Mouse (Mus musculus) liver, embryonic 14.5 days (tissue): Measurements from ENCODE around the gene Krtap4-6. TPM values are rescaled to one million over a fixed set of nuclear protein-coding genes. Genes with fewer than 3 reads are reported as not detected.
"Not testable (repeated sequence)": the region's sequence is repeated elsewhere in the genome, so short reads cannot be mapped to it uniquely, and the experiment has no call there.

ENCODE experiments used
- ATAC-seq: fragments of 200-750 bp; cut with Nextera tagmentation; 2 replicates; pipeline ENCODE4 v1.8.0; 2017; ENCODE audit warnings: moderate number of reproducible peaks, mild to moderate bottlenecking, moderate library complexity; ENCODE audit not compliant: insufficient read depth
- DNase-seq, 3 experiments: peaks; one replicate each; pipeline ENCODE4 v3.0.0-alpha.2; 2012 to 2013; ENCODE audit warnings: low read depth in 3 of 3, low spot score in 3 of 3
- H3K27ac ChIP-seq: fragments of 300-500 bp; sonication (generic); 2 replicates; pipeline ENCODE4 v1.5.1; 2014; ENCODE audit warnings: moderate library complexity, mild to moderate bottlenecking, control low read depth, inconsistent platforms
- H3K27me3 ChIP-seq: fragments of 300-500 bp; sonication (generic); 2 replicates; pipeline ENCODE4 v1.6.1; 2014; ENCODE audit warnings: mild to moderate bottlenecking, low read length, moderate library complexity; ENCODE audit not compliant: control insufficient read depth, insufficient read depth
- H3K36me3 ChIP-seq: fragments of 300-500 bp; sonication (generic); replicated peaks from 2 replicates; pipeline ENCODE4 v1.6.1; 2014; ENCODE audit warnings: low read depth; ENCODE audit not compliant: control insufficient read depth, insufficient read depth
- H3K4me1 ChIP-seq, 2 experiments: fragments of 200-500 bp in 1 of 2; fragments of 300-500 bp in 1 of 2; sonication (generic) in 1 of 2; replicated peaks; 2 replicates each; pipeline ENCODE4 v1.6.1; 2012 to 2014; ENCODE audit warnings: antibody characterized with exemption in 1 of 2, inconsistent platforms in 1 of 2, low read length in 1 of 2; ENCODE audit not compliant: control insufficient read depth in 2 of 2, insufficient read depth in 2 of 2
- H3K4me2 ChIP-seq: fragments of 300-500 bp; sonication (generic); 2 replicates; pipeline ENCODE4 v1.6.1; 2014; ENCODE audit warnings: low read depth, mild to moderate bottlenecking, control low read depth, moderate library complexity
- H3K4me3 ChIP-seq, 2 experiments: fragments of 200-500 bp in 1 of 2; fragments of 300-500 bp in 1 of 2; sonication (generic) in 1 of 2; 2 replicates each; pipeline ENCODE4 v1.5.1; 2012 to 2014; ENCODE audit warnings: low read depth in 2 of 2, low read length in 2 of 2, mild to moderate bottlenecking in 2 of 2, control low read depth in 1 of 2, inconsistent platforms in 1 of 2, moderate library complexity in 1 of 2; ENCODE audit not compliant: insufficient read depth in 1 of 2
- H3K9ac ChIP-seq: fragments of 300-500 bp; sonication (generic); replicated peaks from 2 replicates; pipeline ENCODE4 v1.6.1; 2014; ENCODE audit warnings: mild to moderate bottlenecking, control low read depth, moderate library complexity
- H3K9me3 ChIP-seq: fragments of 300-500 bp; sonication (generic); 2 replicates; pipeline ENCODE4 v1.6.1; 2016; ENCODE audit warnings: low read length, mixed read lengths; ENCODE audit not compliant: control insufficient read depth
- CTCF ChIP-seq: IDR thresholded peaks from 2 replicates; pipeline ENCODE4 v1.5.1; 2016; ENCODE audit warnings: antibody characterized with exemption, low read depth, control low read depth
- EP300 ChIP-seq: IDR thresholded peaks from 2 replicates; pipeline ENCODE4 v1.6.1; 2016; ENCODE audit warnings: antibody characterized with exemption, low read depth
- WGBS: fragments of 180-500 bp; shearing (Covaris S2); extraction: QIAGEN DNeasy Blood & Tissue Kit; methylation state at CpG from one replicate; pipeline ENCODE4 v1.1.7; 2014; ENCODE audit not compliant: insufficient replicate concordance; 5-methylcytosine and 5-hydroxymethylcytosine counted together
- polyA plus RNA-seq, 2 experiments: library from polyadenylated mRNA; depleted of rRNA in 1 of 2; stranded (reverse) in 1 of 2; unstranded in 1 of 2; fragments of >200 nt; fragmentation: Nextera tagmentation in 1 of 2; extraction: Ambion mirVana in 1 of 2; gene quantifications; 2 replicates each; pipeline versions ENCODE4 v1.2.1 to v1.2.3; 2012 to 2014

Krtap4-6 gene
- polyA plus RNA-seq (2012; rRNA removed) = not detected in 2 replicates
- not detected in 2 replicates for polyA plus RNA-seq (2014; fragmentation: Nextera tagmentation; extraction: Ambion mirVana)

- no peak for DNase-seq
- H3K9ac ChIP-seq = no peak within 1 kb of the TSS
- H3K36me3 ChIP-seq = no peaks in the 10 kb centered on the region
- TF ChIP-seq CTCF (no peak), EP300 (no peak)
- no peak for ATAC-seq
- H3K4me2 ChIP-seq = no peak within 1 kb of the TSS
- H3K4me1 ChIP-seq = no peaks in the 10 kb centered on the region
- H3K9me3 ChIP-seq = no peaks in the 10 kb centered on the region
- H3K27ac ChIP-seq = no peak within 1 kb of the TSS
- H3K27me3 ChIP-seq = no peaks in the 10 kb centered on the region
- H3K4me3 ChIP-seq = no peak within 1 kb of the TSS
Observed at GRCm38 (mm10) chr11:99665860-99666259, at the start of gene Krtap4-6. Gene Krtap4-6 (minus strand): TSS chr11:99665960.

DNA sequence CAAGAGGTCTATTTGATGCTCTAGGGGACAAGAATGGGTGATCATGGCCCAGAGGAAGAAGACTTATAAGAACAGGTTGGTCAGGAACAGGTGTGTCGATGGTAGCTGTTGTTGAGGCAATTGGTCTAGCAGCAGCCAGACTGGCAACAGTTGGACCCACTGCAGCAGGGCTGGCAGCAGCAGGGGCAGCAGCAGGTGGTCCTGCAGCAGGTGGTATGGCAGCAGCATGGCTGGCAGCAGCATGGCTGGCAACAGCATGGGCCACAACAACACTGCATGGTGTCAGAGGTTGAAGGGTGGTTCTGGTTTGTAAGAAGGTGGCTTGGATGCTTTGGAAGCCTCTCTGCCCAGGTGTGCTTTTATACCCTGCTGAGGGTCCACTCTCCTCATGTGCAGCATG, 24.7 kb upstream of the Krtap4-6 start, which contains the start of gene Gm14190:
Gm14190 (minus strand) TSS at position 278 of the 400 bp plus-strand sequence.
- WGBS = 43% methylated on average over 1 of the region's 1 CpGs
- Histone ChIP-seq H3K36me3 (no peaks in the 10 kb centered on the region), H3K4me3 (no peak within 1 kb of the TSS), H3K4me1 (no peaks in the 10 kb centered on the region), H3K9ac (no peak within 1 kb of the TSS), H3K4me2 (no peak within 1 kb of the TSS), H3K9me3 (no peaks in the 10 kb centered on the region), H3K27me3 (no peaks in the 10 kb centered on the region), H3K27ac (no peak within 1 kb of the TSS)
- TF ChIP-seq EP300 (no peak), CTCF (no peak)
- DNase-seq = no peak
- no peak for ATAC-seq

- not testable (repeated sequence) for ATAC-seq, H3K9ac ChIP-seq, H3K27ac ChIP-seq, H3K27me3 ChIP-seq, DNase-seq, H3K4me3 ChIP-seq, H3K36me3 ChIP-seq, H3K4me2 ChIP-seq, H3K4me1 ChIP-seq, H3K9me3 ChIP-seq
- WGBS = 34% methylated on average over 1 of the region's 1 CpGs
Observed at GRCm38 (mm10) chr11:99685235-99685634, 19.5 kb upstream of the Krtap4-6 start.

GRCm38 (mm10) chr11:99683481-99683880, 17.7 kb upstream of the Krtap4-6 start:
- ATAC-seq = no peak
- Histone ChIP-seq H3K4me1 (no peaks in the 10 kb centered on the region), H3K4me2 (no peak overlapping the region), H3K9me3 (no peaks in the 10 kb centered on the region), H3K9ac (no peak overlapping the region), H3K27me3 (no peaks in the 10 kb centered on the region), H3K36me3 (no peaks in the 10 kb centered on the region), H3K27ac (no peak overlapping the region), H3K4me3 (no peak overlapping the region)
- WGBS = 66% methylated on average over 2 of the region's 2 CpGs
- TF ChIP-seq CTCF (no peak), EP300 (no peak)
- DNase-seq = no peak

DNA sequence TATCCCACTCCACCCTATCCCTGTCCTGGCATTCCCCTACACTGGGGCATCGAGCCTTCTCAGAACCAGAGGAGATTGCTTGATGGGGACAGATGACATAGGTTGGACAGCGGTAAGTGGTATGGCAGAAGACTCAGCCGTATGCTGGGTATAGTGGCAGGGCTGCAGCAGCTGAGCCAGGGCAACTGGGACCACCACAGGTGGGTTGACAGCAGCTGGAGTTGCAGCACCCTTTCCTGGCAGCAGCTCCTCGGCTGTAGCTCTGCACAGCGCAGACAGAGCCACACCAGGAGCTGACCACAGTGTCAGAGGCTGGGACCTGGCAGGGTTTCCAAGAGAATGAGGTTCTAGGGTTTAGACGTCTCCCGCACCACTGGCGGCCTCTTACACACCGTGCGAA, 3.0 kb downstream of the Krtap4-6 start:
- no peaks in the 10 kb centered on the region for H3K9me3 ChIP-seq
- no peak overlapping the region for H3K9ac ChIP-seq
- H3K4me2 ChIP-seq = no peak overlapping the region
- 60% methylated on average over 10 of the region's 10 CpGs for WGBS
- ATAC-seq = no peak
- H3K27me3 ChIP-seq = no peaks in the 10 kb centered on the region
- no peak overlapping the region for H3K4me3 ChIP-seq
- TF ChIP-seq EP300 = no peak
- no peak for TF ChIP-seq CTCF
- no peaks in the 10 kb centered on the region for H3K36me3 ChIP-seq
- DNase-seq = no peak
- no peaks in the 10 kb centered on the region for H3K4me1 ChIP-seq
- H3K27ac ChIP-seq = no peak overlapping the region
